Mouse (Mus musculus) kidney, postnatal 36 days (tissue): Measurements from ENCODE around the gene Sparcl1.

ENCODE experiments used
- DNase-seq, 2 experiments: peaks; one replicate each; pipeline ENCODE4 v3.0.0; 2021 to 2022; ENCODE audit warnings: mixed read lengths in 2 of 2

Gene Sparcl1

DNA sequence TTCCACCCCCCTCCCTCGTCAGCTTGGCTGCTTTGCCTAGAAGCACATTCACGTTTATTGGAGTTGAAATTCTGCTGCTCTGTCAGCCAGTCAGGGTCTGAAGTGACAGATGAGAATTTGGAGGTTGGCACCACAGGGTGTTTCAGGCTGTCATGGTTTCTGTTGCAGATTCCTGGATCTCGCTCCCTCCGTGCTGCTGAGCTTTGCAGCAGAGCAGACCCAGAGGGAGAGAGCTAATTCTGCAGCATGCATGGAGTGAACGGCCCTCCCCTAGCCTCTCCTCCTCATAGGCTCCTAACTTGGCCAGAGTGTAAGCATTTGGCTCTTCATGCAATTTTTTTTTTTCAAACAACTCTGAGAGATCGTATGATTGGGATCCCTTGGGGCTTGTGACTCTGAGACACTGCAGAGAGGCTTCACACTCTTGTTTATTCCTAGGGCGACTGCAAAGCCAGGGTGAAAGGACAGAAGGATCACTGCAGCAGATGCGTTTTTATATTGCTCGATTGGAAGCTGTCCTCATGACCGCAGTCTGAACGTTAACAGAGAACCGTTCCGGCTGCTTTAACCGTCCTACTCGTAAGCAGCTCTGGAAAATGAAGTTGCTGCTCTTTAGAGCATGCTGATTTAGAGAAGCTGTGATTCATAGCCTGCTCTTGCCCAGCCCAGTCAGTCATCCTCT, at the start of gene Sparcl1:
Sparcl1 (minus strand) TSS at position 243 of the 682 bp plus-strand sequence.
- peak in 1 of 2 experiments; percentile 19 for DNase-seq

GRCm38 (mm10) chr5:104161390-104161789, 47.9 kb upstream of the Sparcl1 start:
- peak; percentile 61 to 68 for DNase-seq

DNA sequence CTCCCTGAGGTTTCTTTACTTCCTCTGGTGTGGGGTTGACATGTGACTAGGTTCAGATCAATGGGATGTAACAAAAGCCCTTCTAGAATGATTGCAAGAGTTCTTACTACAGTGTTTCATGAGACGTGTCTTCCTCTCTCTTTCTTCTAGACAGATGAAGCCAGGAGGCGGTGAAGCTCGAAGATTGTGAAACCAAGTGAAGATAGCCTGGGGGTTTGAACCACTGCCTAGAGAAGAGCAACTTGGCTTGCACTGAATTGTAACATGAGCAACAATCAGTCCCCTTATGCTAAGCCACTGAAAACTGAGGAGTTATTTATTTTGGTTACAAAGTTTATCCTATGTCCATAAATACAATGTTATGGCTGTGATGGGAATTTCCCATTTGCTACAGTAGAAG, 47.0 kb upstream of the Sparcl1 start:
- no peak for DNase-seq

- DNase-seq = peak; percentile 25 to 46
Observed at GRCm38 (mm10) chr5:104158332-104159052, 45.0 kb upstream of the Sparcl1 start.

GRCm38 (mm10) chr5:104157701-104158100, 44.2 kb upstream of the Sparcl1 start:
- DNase-seq = no peak

DNA sequence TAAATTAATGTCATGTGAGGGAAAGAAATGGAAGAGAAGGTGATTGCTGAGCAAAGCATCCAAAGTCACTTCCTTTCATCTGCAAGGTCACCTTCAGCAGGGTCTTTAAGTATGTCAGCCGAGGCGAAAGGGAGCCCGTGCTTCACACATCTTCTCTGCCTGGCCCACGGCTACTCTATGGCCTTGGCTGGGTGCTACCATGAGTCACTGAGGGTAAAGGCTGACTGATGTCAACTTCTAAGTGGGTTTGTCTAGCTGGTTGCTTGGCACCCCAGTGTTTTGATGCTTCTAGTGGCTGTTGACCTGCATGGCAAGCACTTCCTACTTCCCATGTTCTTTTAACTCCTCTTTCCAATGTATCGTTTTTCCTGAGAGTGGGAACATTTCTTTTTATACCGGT, 36.7 kb upstream of the Sparcl1 start:
- no peak for DNase-seq

GRCm38 (mm10) chr5:104149349-104149748, 35.8 kb upstream of the Sparcl1 start:
- peak; percentile 66 to 77 for DNase-seq

- no peak for DNase-seq
Observed at GRCm38 (mm10) chr5:104144057-104144456, 30.5 kb upstream of the Sparcl1 start.

DNA sequence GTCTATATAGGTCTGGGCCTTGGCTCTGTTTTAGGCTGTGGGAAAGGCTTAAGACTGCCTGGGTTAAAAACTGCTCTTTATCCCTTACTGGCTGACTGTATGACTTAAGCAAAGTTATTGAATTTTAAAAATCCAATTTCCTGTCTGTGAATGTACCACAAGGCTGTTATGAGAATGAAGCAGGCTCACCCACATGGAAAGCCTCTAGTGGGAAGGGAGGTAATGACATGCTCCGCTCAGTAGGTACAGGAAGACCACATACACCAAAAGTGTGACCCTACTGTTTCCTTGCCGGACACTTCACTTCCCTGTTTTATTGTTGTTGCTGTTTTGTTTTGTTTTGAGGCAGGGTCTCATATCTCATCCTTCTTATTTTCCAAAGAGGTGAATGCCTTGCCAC, 27.5 kb upstream of the Sparcl1 start:
- DNase-seq = no peak

DNA sequence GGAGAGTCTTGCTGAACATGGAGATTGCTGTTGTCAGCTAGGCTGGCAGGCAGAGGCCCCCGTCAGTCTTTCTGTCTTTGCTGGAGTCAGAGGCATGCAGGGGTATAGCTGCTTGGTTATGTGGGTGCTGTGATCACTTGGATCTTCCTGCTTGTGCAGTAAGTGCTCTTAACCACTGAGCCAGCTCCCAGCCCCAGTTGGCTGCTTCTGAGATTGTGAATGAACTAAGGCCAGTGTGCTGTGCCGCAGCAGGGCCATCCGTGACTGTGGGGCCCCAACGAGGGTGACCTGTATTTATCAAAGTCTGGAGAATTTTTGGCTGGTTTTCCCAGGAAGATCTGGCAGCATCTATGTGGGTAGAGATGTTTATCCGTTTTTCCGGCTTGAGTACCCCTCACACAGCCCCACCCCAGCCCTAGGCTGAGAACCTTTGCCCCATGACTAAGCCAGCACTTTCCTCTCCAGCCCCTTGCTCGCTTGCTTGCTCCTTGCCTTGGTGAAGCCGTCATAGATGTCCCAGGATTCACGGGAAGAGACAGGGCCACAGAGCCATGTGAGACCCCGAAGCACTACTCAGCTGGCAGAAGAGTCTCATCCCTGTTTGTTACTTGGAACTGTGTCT, 24.5 kb upstream of the Sparcl1 start:
- no peak for DNase-seq

DNA sequence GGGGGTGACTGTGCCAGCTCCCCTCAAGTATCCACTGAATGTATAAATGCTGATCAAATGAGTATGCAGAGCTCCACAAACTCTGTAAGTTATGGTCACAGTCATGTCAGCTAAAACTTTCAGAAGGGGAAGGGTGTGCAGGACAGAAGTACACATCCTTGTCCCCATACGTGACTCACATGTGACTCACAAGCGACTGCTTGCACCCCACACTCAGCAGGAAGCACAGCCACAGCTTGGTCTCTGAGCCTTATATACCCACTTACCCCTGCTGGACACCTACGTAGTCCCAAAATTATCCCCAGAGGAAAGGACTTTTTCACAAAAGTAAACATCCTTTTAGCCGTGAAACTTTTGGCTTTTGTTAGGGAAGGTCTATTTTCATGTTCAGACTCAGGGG, 20.2 kb upstream of the Sparcl1 start:
- no peak for DNase-seq

DNA sequence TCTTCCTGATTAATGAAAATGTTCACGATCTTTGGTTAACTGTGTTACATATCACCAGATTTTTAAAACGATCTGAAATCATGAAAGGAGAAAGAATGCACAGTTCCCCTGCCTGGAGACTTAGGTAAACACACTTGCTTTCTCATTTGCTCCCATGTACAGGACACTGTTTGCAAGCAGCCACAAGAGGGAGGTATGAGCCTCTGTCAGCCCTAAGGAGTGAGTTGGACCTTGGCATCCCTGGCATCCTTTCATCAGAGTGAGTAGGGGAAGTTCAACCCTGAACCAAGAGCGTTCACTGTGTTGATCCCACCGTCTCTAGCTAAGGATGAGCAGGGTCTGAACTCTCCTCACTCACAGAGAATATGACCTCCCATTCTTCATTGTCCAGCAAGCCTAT, 18.0 kb upstream of the Sparcl1 start:
- peak; percentile 64 to 73 for DNase-seq

DNA sequence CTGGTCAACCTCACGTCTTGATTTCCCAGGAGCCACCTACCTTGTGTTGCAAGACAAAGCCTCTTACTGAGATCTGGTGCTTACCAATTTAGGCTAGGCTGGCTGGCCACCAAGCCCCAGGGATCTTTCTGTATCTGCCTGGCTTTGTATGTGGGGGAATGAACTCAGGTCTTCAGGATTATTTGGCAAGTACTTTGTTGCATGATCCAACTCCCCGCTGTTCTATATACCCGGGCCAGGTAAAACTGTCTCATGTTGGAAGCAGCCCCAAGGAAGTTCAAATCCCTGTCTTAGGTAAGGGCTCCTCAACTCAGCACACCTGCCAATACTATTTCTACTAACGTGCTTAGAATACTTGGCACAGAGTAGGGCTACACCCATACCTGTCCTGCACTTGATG, 17.4 kb upstream of the Sparcl1 start:
- no peak for DNase-seq

GRCm38 (mm10) chr5:104128281-104129031, 14.9 kb upstream of the Sparcl1 start:
- no peak for DNase-seq

DNA sequence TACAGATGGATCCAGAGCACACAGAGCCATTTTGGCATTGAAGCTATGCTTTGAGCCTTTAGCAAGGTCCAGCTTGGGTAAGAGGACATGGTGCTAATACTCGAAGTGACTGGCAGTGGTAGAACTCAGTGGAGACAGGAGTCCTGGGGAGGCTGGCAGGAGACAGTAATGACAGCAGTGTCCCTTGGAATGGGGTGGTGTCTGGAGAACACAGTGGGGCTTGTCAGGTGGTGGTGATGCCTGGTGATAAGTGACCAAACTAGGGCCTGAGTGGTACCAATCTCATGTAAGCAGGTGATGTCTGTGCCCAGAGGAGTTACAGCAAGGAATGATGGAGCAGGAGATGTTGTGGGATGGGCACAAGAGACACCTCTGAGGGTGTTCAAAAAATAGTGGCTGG, 13.8 kb upstream of the Sparcl1 start:
- DNase-seq = no peak

- no peak for DNase-seq
Observed at GRCm38 (mm10) chr5:104126561-104127320, 13.2 kb upstream of the Sparcl1 start.

GRCm38 (mm10) chr5:104124016-104124658, 10.6 kb upstream of the Sparcl1 start:
- no peak for DNase-seq

- peak; percentile 30 to 62 for DNase-seq
Observed at GRCm38 (mm10) chr5:104115890-104116289, 2.4 kb upstream of the Sparcl1 start.

DNA sequence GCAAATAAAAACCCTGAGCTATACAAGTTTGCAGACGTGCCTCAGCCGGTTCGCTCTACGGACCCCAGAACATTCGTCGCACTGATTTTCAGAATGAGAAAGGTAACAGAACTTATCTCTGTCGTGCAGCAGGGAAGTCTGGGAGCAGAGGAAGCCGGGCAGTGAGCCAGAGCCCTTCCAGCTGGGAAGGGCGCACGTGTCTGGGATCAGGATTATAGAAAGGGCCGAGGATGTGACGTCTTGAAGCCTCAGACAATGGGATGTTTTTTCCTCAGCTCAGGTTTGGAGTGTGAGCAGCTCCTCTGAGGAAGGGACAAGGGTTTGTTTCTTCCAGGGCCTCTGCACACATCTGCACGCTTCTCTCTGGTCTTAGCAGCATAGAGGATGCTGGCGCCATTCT, 1.6 kb upstream of the Sparcl1 start:
- DNase-seq = peak; percentile 85 to 86

DNA sequence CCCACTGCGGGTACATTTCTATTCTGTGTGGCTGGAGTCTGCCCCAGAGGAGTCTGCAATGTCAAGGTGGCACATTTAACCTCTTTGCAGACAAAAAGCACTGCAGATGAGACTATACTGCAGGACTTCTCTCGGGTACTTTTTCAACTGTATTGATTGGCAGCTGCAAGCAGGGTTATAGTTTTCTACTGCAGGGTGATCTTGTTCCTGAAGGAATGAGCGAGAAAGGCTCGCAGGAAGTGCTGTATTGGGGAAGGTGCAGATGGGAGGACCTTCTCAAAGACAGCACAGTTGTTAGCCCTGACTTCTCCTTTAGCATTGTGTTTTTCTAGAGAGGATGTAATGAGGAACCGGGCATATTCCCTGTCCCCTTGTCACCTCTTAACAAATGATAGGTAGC, 1.0 kb downstream of the Sparcl1 start:
- DNase-seq = no peak

- DNase-seq = no peak
Observed at GRCm38 (mm10) chr5:104112016-104112415, 1.5 kb downstream of the Sparcl1 start.
